Mouse (Mus musculus) testis, adult 2 months (tissue): ENCODE measurements around the gene Prkcz.

Experiments
- CTCF ChIP-seq: fragments of 200-500 bp; IDR thresholded peaks from 2 replicates; pipeline ENCODE4 v1.5.1; 2012; ENCODE audit warnings: low read depth, mild to moderate bottlenecking, inconsistent platforms, low read length, moderate library complexity; ENCODE audit not compliant: control insufficient read depth, insufficient read depth, insufficient replicate concordance
- POLR2A ChIP-seq: fragments of 200-500 bp; IDR thresholded peaks from 2 replicates; pipeline ENCODE4 v1.6.1; 2012; ENCODE audit warnings: low read depth, mild to moderate bottlenecking, inconsistent platforms, low read length, moderate library complexity; ENCODE audit not compliant: control insufficient read depth

- TF ChIP-seq CTCF: no peak
- TF ChIP-seq POLR2A: no peak
Observed at GRCm38 (mm10) chr4:155223594-155224528, 137.3 kb downstream of the Prkcz start.
